ENCODE assay signal across 8 mouse cellular contexts in genomic region chr5:135064909-135065446, GRCm38 (mm10). TPM values are rescaled to one million over a fixed set of nuclear protein-coding genes. Genes with fewer than 3 reads are reported as not detected.
A peak's percentile ranks its signal among the peaks of the same experiment; 100 is the strongest.
DNase-seq lines count a peak whose midpoint lies in the region; ATAC-seq and TF ChIP-seq lines count a peak whose summit lies in the region.
"Not testable (repeated sequence)": the region's sequence is repeated elsewhere in the genome, so short reads cannot be mapped to it uniquely, and the experiment has no call there.

Gene Bud23 (minus strand): TSS chr5:135064959.

- H3K4me1 ChIP-seq in embryonic facial prominence, embryonic 14.5 days (ENCODE audit: control insufficient read depth, insufficient read depth, low read length) = peaks cover 15% of the 10 kb centered on the region
- H3K4me1 ChIP-seq in kidney, postnatal 0 days (replicated peaks; ENCODE audit: insufficient read depth, low read length) = peaks cover 13% of the 10 kb centered on the region; the same call in 1 of the 2 replicates
- peaks cover 21% of the 10 kb centered on the region for H3K4me1 ChIP-seq in limb, embryonic 13.5 days
- peaks cover 12% of the 10 kb centered on the region; the same call in 1 of the 2 replicates for H3K4me1 ChIP-seq in stomach, embryonic 14.5 days (ENCODE audit: control insufficient read depth, insufficient read depth, low read length)

- not testable (repeated sequence) for DNase-seq in embryonic facial prominence, embryonic 14.5 days (ENCODE audit: low spot score); gastrocnemius, postnatal 36 days; heart, postnatal 4 days; kidney, postnatal 0 days (ENCODE audit: low spot score)

- H3K9ac ChIP-seq in embryonic facial prominence, embryonic 14.5 days (ENCODE audit: low read depth, low read length) = peak within 1 kb of the TSS; percentile 86
- H3K9ac ChIP-seq in kidney, postnatal 0 days (ENCODE audit: low read depth, low read length) = peak within 1 kb of the TSS; percentile 81
- H3K9ac ChIP-seq in limb, embryonic 13.5 days = peak within 1 kb of the TSS; percentile 93
- peak within 1 kb of the TSS; percentile 82 for H3K9ac ChIP-seq in stomach, embryonic 14.5 days (replicated peaks; ENCODE audit: low read depth, low read length)

- H3K27me3 ChIP-seq in embryonic facial prominence, embryonic 14.5 days (replicated peaks; ENCODE audit: control insufficient read depth, insufficient read depth, low read length); kidney, postnatal 0 days (ENCODE audit: insufficient read depth, low read length); limb, embryonic 13.5 days; stomach, embryonic 14.5 days (ENCODE audit: control insufficient read depth, insufficient read depth, low read length): not testable (repeated sequence)

- not testable (repeated sequence) for TF ChIP-seq CTCF in kidney, postnatal 0 days (IDR thresholded peaks at IDR 0.05; ENCODE audit: low read depth)

- peaks cover 29% of the 10 kb centered on the region for H3K36me3 ChIP-seq in embryonic facial prominence, embryonic 14.5 days (ENCODE audit: control insufficient read depth, insufficient read depth, low read length)
- 0 out of 2 replicates have a peak, but pooled peaks cover 10% of the 10 kb centered on the region for H3K36me3 ChIP-seq in kidney, postnatal 0 days (ENCODE audit: insufficient read depth, low read length)
- peaks cover 49% of the 10 kb centered on the region for H3K36me3 ChIP-seq in limb, embryonic 13.5 days
- H3K36me3 ChIP-seq in stomach, embryonic 14.5 days (ENCODE audit: control insufficient read depth, insufficient read depth, low read length) = peaks cover 17% of the 10 kb centered on the region; the same call in 1 of the 2 replicates

- ATAC-seq in activated CD4-positive, CD25-positive, alpha-beta regulatory T cell, adult 4 months; embryonic facial prominence, embryonic 14.5 days (ENCODE audit: low read depth); kidney, postnatal 0 days (replicated peaks; ENCODE audit: low FRiP score, low read depth); limb, embryonic 13.5 days (ENCODE audit: low FRiP score, low read depth); megakaryocyte-erythroid progenitor cell, adult 5-6 weeks (replicated peaks; ENCODE audit: low FRiP score, low TSS enrichment, poor library complexity, severe bottlenecking); stomach, embryonic 14.5 days (ENCODE audit: insufficient number of reproducible peaks, insufficient read depth, low FRiP score, low read depth): not testable (repeated sequence)

- not testable (repeated sequence) for H3K9me3 ChIP-seq in embryonic facial prominence, embryonic 14.5 days (ENCODE audit: control insufficient read depth, low read length); kidney, postnatal 0 days (replicated peaks; ENCODE audit: low read length); limb, embryonic 13.5 days; stomach, embryonic 14.5 days (ENCODE audit: control insufficient read depth, low read depth, low read length)

- H3K4me2 ChIP-seq in embryonic facial prominence, embryonic 14.5 days (ENCODE audit: low read depth, low read length) = peak within 1 kb of the TSS; percentile 93
- H3K4me2 ChIP-seq in kidney, postnatal 0 days (ENCODE audit: low read length) = peak within 1 kb of the TSS; percentile 84
- peak within 1 kb of the TSS; percentile 95 for H3K4me2 ChIP-seq in limb, embryonic 13.5 days (replicated peaks)
- H3K4me2 ChIP-seq in stomach, embryonic 14.5 days (replicated peaks; ENCODE audit: low read depth, low read length) = peak within 1 kb of the TSS; percentile 70

- 70% methylated on average over 9 of the region's 9 CpGs for WGBS in embryonic facial prominence, embryonic 14.5 days
- 70% methylated on average over 8 of the region's 9 CpGs for WGBS in kidney, postnatal 0 days
- WGBS in limb, embryonic 13.5 days = 72% methylated on average over 9 of the region's 9 CpGs
- WGBS in stomach, embryonic 14.5 days = 68% methylated on average over 9 of the region's 9 CpGs

- intact Hi-C loops in gastrocnemius, postnatal 36 days (cut with DNase I) = not testable (repeated sequence)

- H3K4me3 ChIP-seq in embryonic facial prominence, embryonic 14.5 days (ENCODE audit: low read depth, low read length) = peak within 1 kb of the TSS; percentile 91
- peak within 1 kb of the TSS; percentile 93 for H3K4me3 ChIP-seq in kidney, postnatal 0 days (replicated peaks; ENCODE audit: low read depth, low read length)
- H3K4me3 ChIP-seq in limb, embryonic 13.5 days = peak within 1 kb of the TSS; percentile 99
- peak within 1 kb of the TSS; percentile 97 for H3K4me3 ChIP-seq in stomach, embryonic 14.5 days (ENCODE audit: low read depth, low read length)

- peak within 1 kb of the TSS; percentile 65 for H3K27ac ChIP-seq in embryonic facial prominence, embryonic 14.5 days (replicated peaks; ENCODE audit: low read depth, low read length)
- peak within 1 kb of the TSS; percentile 72 for H3K27ac ChIP-seq in kidney, postnatal 0 days
- 0 out of 2 replicates have a peak within 1 kb of the TSS, but pooled peaks have one; percentile 10 for H3K27ac ChIP-seq in limb, embryonic 13.5 days
- peak within 1 kb of the TSS; percentile 27; the same call in 1 of the 2 replicates for H3K27ac ChIP-seq in stomach, embryonic 14.5 days (ENCODE audit: low read length)

RNA-seq across cellular contexts. Expression of gene Bud23, which starts in this region (rescaled TPM):
- 10 to 100 TPM; 60.3 to 84.8 TPM for polyA plus RNA-seq in activated CD4-positive, CD25-positive, alpha-beta regulatory T cell, adult 4 months (2017; shearing (Covaris generic))
- 74.0 and 87.2 TPM in 2 replicates for polyA plus RNA-seq in embryonic facial prominence, embryonic 14.5 days (2014; fragmentation: Nextera tagmentation; extraction: Ambion mirVana)
- 10 to 100 TPM; 26.9 to 30.0 TPM for total RNA-seq in gastrocnemius, postnatal 36 days (2021)
- total RNA-seq in heart, postnatal 4 days (2021) = 10 to 100 TPM; 28.5 to 37.0 TPM
- polyA plus RNA-seq in kidney, postnatal 0 days (2015; fragmentation: Nextera tagmentation; extraction: Ambion mirVana) = 80.4 and 85.2 TPM in 2 replicates
- 143 and 145 TPM in 2 replicates for polyA plus RNA-seq in limb, embryonic 13.5 days (2015; fragmentation: Nextera tagmentation; extraction: Ambion mirVana)
- total RNA-seq in megakaryocyte-erythroid progenitor cell, adult 5-6 weeks (2014; fragmentation: Nextera tagmentation) = 93.5 and 138 TPM in 2 replicates
- total RNA-seq in megakaryocyte-erythroid progenitor cell, adult 5-6 weeks (2017) = 68.0 and 104 TPM in 2 replicates
- 95.2 and 99.0 TPM in 2 replicates for polyA plus RNA-seq in stomach, embryonic 14.5 days (2014; fragmentation: Nextera tagmentation; extraction: Ambion mirVana)

Comparison
In these comparisons a context has a peak if more than half of its experiments do, and no peak if none do; other contexts are left out.
1. H3K27ac ChIP-seq: peak in every context shown above with its lines; median percentile 72 in kidney, postnatal 0 days; 65 in embryonic facial prominence, embryonic 14.5 days; 27 in stomach, embryonic 14.5 days; 10 in limb, embryonic 13.5 days.